Mouse (Mus musculus) forebrain, embryonic 13.5 days (tissue): ENCODE measurements around the gene Olfr874. TPM values are rescaled to one million over a fixed set of nuclear protein-coding genes. Genes with fewer than 3 reads are reported as not detected.
A peak's percentile ranks its signal among the peaks of the same experiment; 100 is the strongest.
"Not testable (repeated sequence)": the region's sequence is repeated elsewhere in the genome, so short reads cannot be mapped to it uniquely, and the experiment has no call there.

ENCODE experiments used
- ATAC-seq: fragments of 200-750 bp; cut with Nextera tagmentation; 2 replicates; pipeline ENCODE4 v1.8.0; 2017
- H3K27ac ChIP-seq: fragments of 300-500 bp; sonication (generic); 2 replicates; pipeline ENCODE4 v1.5.1; 2015; ENCODE audit warnings: inconsistent platforms, mild to moderate bottlenecking, moderate library complexity
- H3K27me3 ChIP-seq: fragments of 300-500 bp; sonication (generic); 2 replicates; pipeline ENCODE4 v1.6.1; 2015; ENCODE audit warnings: mild to moderate bottlenecking, inconsistent platforms
- H3K36me3 ChIP-seq: fragments of 300-500 bp; sonication (generic); 2 replicates; pipeline ENCODE4 v1.6.1; 2015; ENCODE audit warnings: mild to moderate bottlenecking, inconsistent platforms; ENCODE audit not compliant: poor library complexity, severe bottlenecking
- H3K4me1 ChIP-seq: fragments of 300-500 bp; sonication (generic); 2 replicates; pipeline ENCODE4 v1.6.1; 2015; ENCODE audit warnings: inconsistent platforms
- H3K4me2 ChIP-seq: fragments of 300-500 bp; sonication (generic); 2 replicates; pipeline ENCODE4 v1.6.1; 2015; ENCODE audit warnings: inconsistent platforms, mild to moderate bottlenecking, moderate library complexity
- H3K4me3 ChIP-seq: fragments of 300-500 bp; sonication (generic); 2 replicates; pipeline ENCODE4 v1.5.1; 2015; ENCODE audit warnings: mild to moderate bottlenecking, inconsistent platforms
- H3K9ac ChIP-seq: fragments of 300-500 bp; sonication (generic); 2 replicates; pipeline ENCODE4 v1.6.1; 2015; ENCODE audit warnings: mild to moderate bottlenecking, inconsistent platforms
- H3K9me3 ChIP-seq: fragments of 300-500 bp; sonication (generic); replicated peaks from 2 replicates; pipeline ENCODE4 v1.6.1; 2016; ENCODE audit warnings: inconsistent platforms
- WGBS: fragments of 180-500 bp; shearing (Covaris S2); methylation state at CpG from one replicate; pipeline ENCODE4 v1.1.7; 2015; 5-methylcytosine and 5-hydroxymethylcytosine counted together
- polyA plus RNA-seq: library from polyadenylated mRNA; unstranded; fragments of >200 nt; fragmentation: Nextera tagmentation; extraction: Ambion mirVana; gene quantifications from 2 replicates; pipeline ENCODE4 v1.2.1, GENCODE M21; 2015

Gene Olfr874
- not detected in 2 replicates for polyA plus RNA-seq

- H3K4me1 ChIP-seq: no peaks in the 10 kb centered on the region
- no peak within 1 kb of the TSS for H3K27ac ChIP-seq
- ATAC-seq: no peak
- no peak within 1 kb of the TSS for H3K4me2 ChIP-seq
- H3K4me3 ChIP-seq: no peak within 1 kb of the TSS
- H3K36me3 ChIP-seq: no peaks in the 10 kb centered on the region
- H3K9ac ChIP-seq: no peak within 1 kb of the TSS
- no peaks in the 10 kb centered on the region for H3K9me3 ChIP-seq
- H3K27me3 ChIP-seq: no peaks in the 10 kb centered on the region
Measured at GRCm38 (mm10) chr9:37744806-37745205, at the start of gene Olfr874. Gene Olfr874 (plus strand): TSS chr9:37745106.

- Histone ChIP-seq H3K27ac (no peak within 1 kb of the TSS), H3K4me2 (no peak within 1 kb of the TSS), H3K4me3 (no peak within 1 kb of the TSS), H3K9ac (no peak within 1 kb of the TSS), H3K4me1 (no peaks in the 10 kb centered on the region), H3K9me3 (no peaks in the 10 kb centered on the region), H3K36me3 (no peaks in the 10 kb centered on the region), H3K27me3 (no peaks in the 10 kb centered on the region)
- ATAC-seq: no peak
- 93% methylated on average over 1 of the region's 1 CpGs for WGBS
Measured at GRCm38 (mm10) chr9:37716150-37716549, 28.8 kb upstream of the Olfr874 start, which contains the start of gene Olfr160. Gene Olfr160 (minus strand): TSS chr9:37716250.

GRCm38 (mm10) chr9:37734310-37734709, 10.6 kb upstream of the Olfr874 start:
- ATAC-seq: no peak
- Histone ChIP-seq H3K36me3 (no peaks in the 10 kb centered on the region), H3K4me1 (no peaks in the 10 kb centered on the region), H3K27me3 (no peaks in the 10 kb centered on the region), H3K4me3 (no peak overlapping the region), H3K9me3 (no peaks in the 10 kb centered on the region), H3K9ac (no peak overlapping the region), H3K27ac (no peak overlapping the region), H3K4me2 (no peak overlapping the region)
- 94% methylated on average over 1 of the region's 1 CpGs for WGBS

GRCm38 (mm10) chr9:37750319-37751075, 5.6 kb downstream of the Olfr874 start:
- WGBS: 15% methylated on average over 7 of the region's 7 CpGs
- Histone ChIP-seq H3K4me2 (peak overlapping the region; percentile 22; the same call in 1 of the 2 replicates), H3K4me1 (peaks cover 9% of the 10 kb centered on the region), H3K27me3 (no peaks in the 10 kb centered on the region), H3K4me3 (no peak overlapping the region), H3K9me3 (no peaks in the 10 kb centered on the region), H3K36me3 (no peaks in the 10 kb centered on the region), H3K9ac (0 out of 2 replicates have a peak overlapping the region, but pooled peaks have one; percentile 2), H3K27ac (no peak overlapping the region)
- peak; percentile 85 for ATAC-seq

GRCm38 (mm10) chr9:37751467-37751866, 6.6 kb downstream of the Olfr874 start:
- WGBS: 60% methylated on average over 2 of the region's 2 CpGs
- no peaks in the 10 kb centered on the region for H3K36me3 ChIP-seq
- no peak for ATAC-seq
- H3K9ac ChIP-seq: no peak overlapping the region
- no peaks in the 10 kb centered on the region for H3K27me3 ChIP-seq
- peaks cover 9% of the 10 kb centered on the region for H3K4me1 ChIP-seq
- H3K9me3 ChIP-seq: no peaks in the 10 kb centered on the region
- H3K27ac ChIP-seq: no peak overlapping the region
- H3K4me3 ChIP-seq: no peak overlapping the region
- no peak overlapping the region for H3K4me2 ChIP-seq

- 62% methylated on average over 4 of the region's 4 CpGs for WGBS
- H3K27me3 ChIP-seq: no peaks in the 10 kb centered on the region
- no peak overlapping the region for H3K4me2 ChIP-seq
- H3K36me3 ChIP-seq: no peaks in the 10 kb centered on the region
- no peak overlapping the region for H3K4me3 ChIP-seq
- peaks cover 9% of the 10 kb centered on the region for H3K4me1 ChIP-seq
- H3K9ac ChIP-seq: no peak overlapping the region
- ATAC-seq: no peak
- no peak overlapping the region for H3K27ac ChIP-seq
- H3K9me3 ChIP-seq: no peaks in the 10 kb centered on the region
Measured at GRCm38 (mm10) chr9:37752006-37752405, 7.1 kb downstream of the Olfr874 start.

GRCm38 (mm10) chr9:37761728-37762127, 16.8 kb downstream of the Olfr874 start:
- H3K36me3 ChIP-seq: no peaks in the 10 kb centered on the region
- H3K4me2 ChIP-seq: no peak overlapping the region
- WGBS: 66% methylated on average over 2 of the region's 2 CpGs
- no peaks in the 10 kb centered on the region for H3K4me1 ChIP-seq
- peak; percentile 50 for ATAC-seq
- H3K27me3 ChIP-seq: no peaks in the 10 kb centered on the region
- no peaks in the 10 kb centered on the region for H3K9me3 ChIP-seq
- no peak overlapping the region for H3K9ac ChIP-seq
- no peak overlapping the region for H3K27ac ChIP-seq
- no peak overlapping the region for H3K4me3 ChIP-seq

GRCm38 (mm10) chr9:37762541-37762940, 17.6 kb downstream of the Olfr874 start:
- Histone ChIP-seq H3K9me3 (no peaks in the 10 kb centered on the region), H3K36me3 (no peaks in the 10 kb centered on the region), H3K9ac (no peak overlapping the region), H3K27ac (no peak overlapping the region), H3K4me1 (no peaks in the 10 kb centered on the region), H3K27me3 (no peaks in the 10 kb centered on the region), H3K4me3 (no peak overlapping the region), H3K4me2 (no peak overlapping the region)
- no peak for ATAC-seq
- WGBS: 71% methylated on average over 2 of the region's 2 CpGs

- H3K4me3 ChIP-seq: no peak overlapping the region
- H3K27me3 ChIP-seq: no peaks in the 10 kb centered on the region
- no peak for ATAC-seq
- H3K36me3 ChIP-seq: no peaks in the 10 kb centered on the region
- H3K9me3 ChIP-seq: no peaks in the 10 kb centered on the region
- H3K9ac ChIP-seq: no peak overlapping the region
- no peak overlapping the region for H3K27ac ChIP-seq
- no peak overlapping the region for H3K4me2 ChIP-seq
- no peaks in the 10 kb centered on the region for H3K4me1 ChIP-seq
- WGBS: 69% methylated on average over 2 of the region's 2 CpGs
Measured at GRCm38 (mm10) chr9:37770661-37771060, 25.8 kb downstream of the Olfr874 start.

- H3K36me3 ChIP-seq: no peaks in the 10 kb centered on the region
- ATAC-seq: no peak
- whole genome bisulfite sequencing: 34% methylated on average over 2 of the region's 2 CpGs
- no peak within 1 kb of the TSS for H3K27ac ChIP-seq
- no peak within 1 kb of the TSS for H3K9ac ChIP-seq
- no peaks in the 10 kb centered on the region for H3K27me3 ChIP-seq
- no peak within 1 kb of the TSS for H3K4me3 ChIP-seq
- no peak within 1 kb of the TSS for H3K4me2 ChIP-seq
- H3K9me3 ChIP-seq: no peaks in the 10 kb centered on the region
- H3K4me1 ChIP-seq: no peaks in the 10 kb centered on the region
Measured at GRCm38 (mm10) chr9:37771759-37772158, 26.9 kb downstream of the Olfr874 start, which contains the start of gene Olfr875. Gene Olfr875 (plus strand): TSS chr9:37771857.

- Histone ChIP-seq H3K4me1 (peaks cover 7% of the 10 kb centered on the region), H3K4me2 (peak overlapping the region; percentile 57), H3K9me3 (no peaks in the 10 kb centered on the region), H3K9ac (peak overlapping the region; percentile 56), H3K27ac (peak overlapping the region; percentile 79), H3K36me3 (no peaks in the 10 kb centered on the region), H3K4me3 (peak overlapping the region; percentile 18), H3K27me3 (no peaks in the 10 kb centered on the region)
- under 1% methylated on average over 7 of the region's 7 CpGs for WGBS
- ATAC-seq: peak; percentile 95
Measured at GRCm38 (mm10) chr9:37782766-37783260, 37.9 kb downstream of the Olfr874 start.

- H3K36me3 ChIP-seq, H3K9me3 ChIP-seq, H3K4me1 ChIP-seq, H3K9ac ChIP-seq, H3K27ac ChIP-seq, H3K4me3 ChIP-seq, H3K27me3 ChIP-seq: not testable (repeated sequence)
- peak overlapping the region; percentile 57 for H3K4me2 ChIP-seq
- ATAC-seq: peak; percentile 66
- WGBS: 54% methylated on average over 10 of the region's 15 CpGs
Measured at GRCm38 (mm10) chr9:37783394-37784387, 38.8 kb downstream of the Olfr874 start.
